10 mouse cellular contexts compared by ENCODE assay signal in genomic region chr2:131911341-131911740, GRCm38 (mm10). TPM values are rescaled to one million over a fixed set of nuclear protein-coding genes. Genes with fewer than 3 reads are reported as not detected.
DNase-seq lines count a peak whose midpoint lies in the region; ATAC-seq and TF ChIP-seq lines count a peak whose summit lies in the region.
"Had no signal": no experiment of that assay in that cellular context is flagged by ENCODE, and none has a peak within 500 bp of the region (broad histone marks: within the 10 kb centered on the region; RNA-seq: fewer than 3 reads in every experiment).

No protein-coding gene starts in this region.

- peak overlapping the region; percentile 62 for H3K4me2 ChIP-seq in midbrain, embryonic 13.5 days (replicated peaks)
- peak overlapping the region; percentile 73 for H3K4me2 ChIP-seq in stomach, postnatal 0 days (replicated peaks; ENCODE audit: low read depth)

- no peak for DNase-seq in midbrain, embryonic 10.5 days (ENCODE audit: low spot score)
- no peak for DNase-seq in limb, embryonic 10.5 days (ENCODE audit: low spot score)
- no peak for DNase-seq in stomach, postnatal 0 days (ENCODE audit: low spot score)
- no peak for DNase-seq in frontal cortex, postnatal 10 days (ENCODE audit: low spot score in 2 of 2)
- no peak for DNase-seq in adrenal gland, postnatal 4 days (ENCODE audit: low spot score in 2 of 2)
- DNase-seq: adrenal gland, postnatal 14 days; heart, adult 2 months had no signal

- ATAC-seq in erythroblast, adult 5-6 weeks (replicated peaks; ENCODE audit: low FRiP score, poor library complexity, severe bottlenecking) = no peak
- no peak for ATAC-seq in midbrain, embryonic 13.5 days
- ATAC-seq in stomach, postnatal 0 days (ENCODE audit: low FRiP score, low TSS enrichment) = no peak

- H3K27me3 ChIP-seq in erythroblast, embryonic 14.5 days (ENCODE audit: control insufficient read depth) = no peaks in the 10 kb centered on the region
- H3K27me3 ChIP-seq in midbrain, embryonic 13.5 days = no peaks in the 10 kb centered on the region
- H3K27me3 ChIP-seq in midbrain, embryonic 10.5 days (ENCODE audit: low read depth, poor library complexity, severe bottlenecking) = peaks cover 30% of the 10 kb centered on the region
- peaks cover 12% of the 10 kb centered on the region; the same call in 1 of the 2 replicates for H3K27me3 ChIP-seq in limb, embryonic 10.5 days (ENCODE audit: low read depth, poor library complexity, severe bottlenecking)
- H3K27me3 ChIP-seq in stomach, postnatal 0 days (ENCODE audit: control insufficient read depth, insufficient read depth, low read length) = no peaks in the 10 kb centered on the region

- H3K36me3 ChIP-seq in erythroblast, embryonic 14.5 days (ENCODE audit: control insufficient read depth) = peaks cover 46% of the 10 kb centered on the region
- H3K36me3 ChIP-seq in midbrain, embryonic 13.5 days = peaks cover 2% of the 10 kb centered on the region
- H3K36me3 ChIP-seq in midbrain, embryonic 10.5 days = no peaks in the 10 kb centered on the region
- no peaks in the 10 kb centered on the region for H3K36me3 ChIP-seq in limb, embryonic 10.5 days
- no peaks in the 10 kb centered on the region for H3K36me3 ChIP-seq in stomach, postnatal 0 days (ENCODE audit: control insufficient read depth, insufficient read depth, low read length)

- 37% methylated on average over 4 of the region's 4 CpGs for WGBS in midbrain, embryonic 13.5 days
- 63% methylated on average over 4 of the region's 4 CpGs for WGBS in midbrain, embryonic 10.5 days
- 20% methylated on average over 4 of the region's 4 CpGs for WGBS in limb, embryonic 10.5 days
- 62% methylated on average over 4 of the region's 4 CpGs for WGBS in stomach, postnatal 0 days

- H3K4me3 ChIP-seq in erythroblast, embryonic 14.5 days (replicated peaks) = peak overlapping the region; percentile 92
- peak overlapping the region; percentile 60 for H3K4me3 ChIP-seq in midbrain, embryonic 13.5 days (replicated peaks)
- no peak overlapping the region for H3K4me3 ChIP-seq in midbrain, embryonic 10.5 days
- H3K4me3 ChIP-seq in limb, embryonic 10.5 days = no peak overlapping the region
- H3K4me3 ChIP-seq in stomach, postnatal 0 days (ENCODE audit: low read depth, low read length) = no peak overlapping the region
- H3K4me3 ChIP-seq: heart, adult 2 months had no signal

- H3K4me1 ChIP-seq in erythroblast, embryonic 14.5 days (ENCODE audit: control insufficient read depth) = peaks cover 59% of the 10 kb centered on the region
- H3K4me1 ChIP-seq in midbrain, embryonic 13.5 days (replicated peaks) = peaks cover 35% of the 10 kb centered on the region
- peaks cover 13% of the 10 kb centered on the region for H3K4me1 ChIP-seq in midbrain, embryonic 10.5 days
- peaks cover 18% of the 10 kb centered on the region for H3K4me1 ChIP-seq in limb, embryonic 10.5 days
- no peaks in the 10 kb centered on the region; the same call in 1 of the 2 replicates for H3K4me1 ChIP-seq in stomach, postnatal 0 days (replicated peaks; ENCODE audit: control insufficient read depth, insufficient read depth)

- no peaks in the 10 kb centered on the region for H3K9me3 ChIP-seq in erythroblast, embryonic 14.5 days (ENCODE audit: control insufficient read depth, low read length)
- H3K9me3 ChIP-seq in midbrain, embryonic 13.5 days = no peaks in the 10 kb centered on the region
- no peaks in the 10 kb centered on the region for H3K9me3 ChIP-seq in midbrain, embryonic 10.5 days (replicated peaks)
- H3K9me3 ChIP-seq in limb, embryonic 10.5 days (replicated peaks) = no peaks in the 10 kb centered on the region
- H3K9me3 ChIP-seq in stomach, postnatal 0 days (ENCODE audit: control insufficient read depth, low read length) = no peaks in the 10 kb centered on the region

- H3K9ac ChIP-seq in midbrain, embryonic 13.5 days (replicated peaks) = peak overlapping the region; percentile 77; the same call in 1 of the 2 replicates
- 0 out of 2 replicates have a peak overlapping the region, but pooled peaks have one; percentile 8 for H3K9ac ChIP-seq in stomach, postnatal 0 days (ENCODE audit: low read length)

- TF ChIP-seq CTCF in stomach, postnatal 0 days (IDR thresholded peaks at IDR 0.05; ENCODE audit: low read depth) = no peak

- TF ChIP-seq EP300 in stomach, postnatal 0 days (optimal IDR thresholded peaks at IDR 0.05) = no peak

- H3K27ac ChIP-seq in midbrain, embryonic 13.5 days = 0 out of 2 replicates have a peak overlapping the region, but pooled peaks have one; percentile 9
- no peak overlapping the region for H3K27ac ChIP-seq in midbrain, embryonic 10.5 days (replicated peaks)
- H3K27ac ChIP-seq in limb, embryonic 10.5 days = peak overlapping the region; percentile 36; the same call in 1 of the 2 replicates
- H3K27ac ChIP-seq in stomach, postnatal 0 days (replicated peaks) = no peak overlapping the region

RNA-seq across cellular contexts. Expression of gene Prn, which starts 1.6 kb away (rescaled TPM):
- polyA plus RNA-seq in erythroblast, embryonic 14.5 days (2012) = not detected in 2 replicates
- not detected in 2 replicates for total RNA-seq in erythroblast, adult 5-6 weeks (2015; ENCODE audit: low replicate concordance)
- not detected in 2 replicates for total RNA-seq in erythroblast, adult 5-6 weeks (2017; ENCODE audit: low replicate concordance)
- polyA plus RNA-seq in midbrain, embryonic 13.5 days (2015; fragmentation: Nextera tagmentation; extraction: Ambion mirVana) = 0.34 TPM in 1 of 2 replicates, not detected in the other
- not detected in 2 replicates for polyA plus RNA-seq in midbrain, embryonic 10.5 days (2016; fragmentation: Nextera tagmentation; extraction: Ambion mirVana)
- polyA plus RNA-seq in limb, embryonic 10.5 days (2016; fragmentation: Nextera tagmentation; extraction: Ambion mirVana) = not detected in 2 replicates
- 0.17 TPM in 2 replicates for polyA plus RNA-seq in stomach, postnatal 0 days (2015; fragmentation: Nextera tagmentation; extraction: Ambion mirVana)
- not detected for total RNA-seq in adrenal gland, postnatal 4 days (2021)
- polyA plus RNA-seq: heart, adult 2 months had no signal

RNA-seq across cellular contexts. Expression of gene Prnp, which starts 1.6 kb away (rescaled TPM):
- polyA plus RNA-seq in erythroblast, embryonic 14.5 days (2012) = 3.8 and 4.8 TPM in 2 replicates
- total RNA-seq in erythroblast, adult 5-6 weeks (2015; ENCODE audit: low replicate concordance) = 80.3 and 84.9 TPM in 2 replicates
- total RNA-seq in erythroblast, adult 5-6 weeks (2017; ENCODE audit: low replicate concordance) = 147 and 159 TPM in 2 replicates
- 109 and 114 TPM in 2 replicates for polyA plus RNA-seq in midbrain, embryonic 13.5 days (2015; fragmentation: Nextera tagmentation; extraction: Ambion mirVana)
- 18.8 and 32.1 TPM in 2 replicates for polyA plus RNA-seq in midbrain, embryonic 10.5 days (2016; fragmentation: Nextera tagmentation; extraction: Ambion mirVana)
- 9.8 and 19.3 TPM in 2 replicates for polyA plus RNA-seq in limb, embryonic 10.5 days (2016; fragmentation: Nextera tagmentation; extraction: Ambion mirVana)
- polyA plus RNA-seq in stomach, postnatal 0 days (2015; fragmentation: Nextera tagmentation; extraction: Ambion mirVana) = 87.5 and 102 TPM in 2 replicates
- total RNA-seq in adrenal gland, postnatal 4 days (2021) = 10 to 100 TPM; 69.2 to 71.6 TPM

RNA-seq across cellular contexts. Expression of gene Prnd, which starts 39.3 kb away (rescaled TPM):
- polyA plus RNA-seq in erythroblast, embryonic 14.5 days (2012) = not detected in 2 replicates
- not detected in 2 replicates for total RNA-seq in erythroblast, adult 5-6 weeks (2015; ENCODE audit: low replicate concordance)
- not detected in 2 replicates for total RNA-seq in erythroblast, adult 5-6 weeks (2017; ENCODE audit: low replicate concordance)
- polyA plus RNA-seq in midbrain, embryonic 13.5 days (2015; fragmentation: Nextera tagmentation; extraction: Ambion mirVana) = 8.7 and 9.2 TPM in 2 replicates
- polyA plus RNA-seq in midbrain, embryonic 10.5 days (2016; fragmentation: Nextera tagmentation; extraction: Ambion mirVana) = 3.6 and 5.1 TPM in 2 replicates
- polyA plus RNA-seq in limb, embryonic 10.5 days (2016; fragmentation: Nextera tagmentation; extraction: Ambion mirVana) = 11.0 and 13.7 TPM in 2 replicates
- polyA plus RNA-seq in stomach, postnatal 0 days (2015; fragmentation: Nextera tagmentation; extraction: Ambion mirVana) = 16.3 and 22.8 TPM in 2 replicates
- 1 to 10 TPM; 8.4 to 9.0 TPM for total RNA-seq in adrenal gland, postnatal 4 days (2021)

RNA-seq across cellular contexts. Expression of gene Erv3, which starts 51.8 kb away (rescaled TPM):
- polyA plus RNA-seq in erythroblast, embryonic 14.5 days (2012) = not detected in 2 replicates
- total RNA-seq in erythroblast, adult 5-6 weeks (2015; ENCODE audit: low replicate concordance) = not detected in 2 replicates
- not detected in 2 replicates for total RNA-seq in erythroblast, adult 5-6 weeks (2017; ENCODE audit: low replicate concordance)
- polyA plus RNA-seq in midbrain, embryonic 13.5 days (2015; fragmentation: Nextera tagmentation; extraction: Ambion mirVana) = not detected in 2 replicates
- not detected in 2 replicates for polyA plus RNA-seq in midbrain, embryonic 10.5 days (2016; fragmentation: Nextera tagmentation; extraction: Ambion mirVana)
- not detected in 2 replicates for polyA plus RNA-seq in limb, embryonic 10.5 days (2016; fragmentation: Nextera tagmentation; extraction: Ambion mirVana)
- polyA plus RNA-seq in stomach, postnatal 0 days (2015; fragmentation: Nextera tagmentation; extraction: Ambion mirVana) = 0.02 TPM in 1 of 2 replicates, not detected in the other
- total RNA-seq in adrenal gland, postnatal 4 days (2021) = not detected
- total RNA-seq: adrenal gland, postnatal 14 days; heart, adult 2 months had no signal
- polyA plus RNA-seq: heart, adult 2 months had no signal

Comparison
In these comparisons a context has a peak if more than half of its experiments do, and no peak if none do; other contexts are left out.
1. H3K4me3 ChIP-seq: peak in erythroblast, embryonic 14.5 days (single experiment) and midbrain, embryonic 13.5 days (single experiment); none in midbrain, embryonic 10.5 days (single experiment), limb, embryonic 10.5 days (single experiment) and stomach, postnatal 0 days (single experiment).
2. H3K27ac ChIP-seq: peak in midbrain, embryonic 13.5 days (single experiment) and limb, embryonic 10.5 days (single experiment); none in midbrain, embryonic 10.5 days (single experiment) and stomach, postnatal 0 days (single experiment).